Mouse (Mus musculus): ENCODE measurements around the gene Bbs7.
"Not testable (repeated sequence)": the region's sequence is repeated elsewhere in the genome, so short reads cannot be mapped to it uniquely, and the experiment has no call there.

Gene Bbs7

GRCm38 (mm10) chr3:36613202-36613907 lies at the start of gene Bbs7:
Bbs7 (minus strand) TSS chr3:36613477.
- DNase-seq (ENCODE audit: low spot score in 2 of 2): peak; percentile 70 to 78

GRCm38 (mm10) chr3:36645245-36645559 lies 31.9 kb upstream of the Bbs7 start:
- not testable (repeated sequence) for DNase-seq (ENCODE audit: low spot score in 2 of 2)

GRCm38 (mm10) chr3:36644554-36645244 lies 31.4 kb upstream of the Bbs7 start:
- no peak for DNase-seq (ENCODE audit: low spot score in 2 of 2)

GRCm38 (mm10) chr3:36643354-36643753 lies 30.1 kb upstream of the Bbs7 start:
- DNase-seq (ENCODE audit: low spot score in 2 of 2): no peak

GRCm38 (mm10) chr3:36642736-36643135 lies 29.5 kb upstream of the Bbs7 start:
- no peak for DNase-seq (ENCODE audit: low spot score in 2 of 2)

- DNase-seq (ENCODE audit: low spot score in 2 of 2): no peak
These were observed 27.5 kb upstream of the Bbs7 start for GRCm38 (mm10) chr3:36640787-36641186.

GRCm38 (mm10) chr3:36635449-36635848 lies 22.2 kb upstream of the Bbs7 start:
- no peak for DNase-seq (ENCODE audit: low spot score in 2 of 2)

- no peak for DNase-seq (ENCODE audit: low spot score in 2 of 2)
These were observed 13.5 kb upstream of the Bbs7 start for GRCm38 (mm10) chr3:36626803-36627202.

GRCm38 (mm10) chr3:36618181-36618580 lies 4.9 kb upstream of the Bbs7 start:
- DNase-seq (ENCODE audit: low spot score in 2 of 2): no peak

GRCm38 (mm10) chr3:36613908-36614255 lies 605 bp upstream of the Bbs7 start:
- no peak for DNase-seq (ENCODE audit: low spot score in 2 of 2)

GRCm38 (mm10) chr3:36612687-36613086 lies 590 bp downstream of the Bbs7 start:
- no peak for DNase-seq (ENCODE audit: low spot score in 2 of 2)

GRCm38 (mm10) chr3:36605894-36606783 lies 7.1 kb downstream of the Bbs7 start:
- no peak for DNase-seq (ENCODE audit: low spot score in 2 of 2)

GRCm38 (mm10) chr3:36599773-36600172 lies 13.5 kb downstream of the Bbs7 start:
- DNase-seq (ENCODE audit: low spot score in 2 of 2): not testable (repeated sequence)

- DNase-seq (ENCODE audit: low spot score in 2 of 2): no peak
These were observed 14.5 kb downstream of the Bbs7 start for GRCm38 (mm10) chr3:36598811-36599210.

GRCm38 (mm10) chr3:36571827-36572378 lies 41.4 kb downstream of the Bbs7 start, which contains the start of gene Ccna2:
Ccna2 (minus strand) TSS chr3:36572150.
- peak; percentile 98 for DNase-seq (ENCODE audit: low spot score in 2 of 2)

- DNase-seq (ENCODE audit: low spot score in 2 of 2): no peak
These were observed 41.9 kb downstream of the Bbs7 start for GRCm38 (mm10) chr3:36571361-36571826.

GRCm38 (mm10) chr3:36569836-36570235 lies 43.4 kb downstream of the Bbs7 start:
- no peak for DNase-seq (ENCODE audit: low spot score in 2 of 2)

GRCm38 (mm10) chr3:36563666-36564065 lies 49.6 kb downstream of the Bbs7 start:
- no peak for DNase-seq (ENCODE audit: low spot score in 2 of 2)

- DNase-seq (ENCODE audit: low spot score in 2 of 2): no peak
These were observed 53.7 kb downstream of the Bbs7 start for GRCm38 (mm10) chr3:36559606-36560005.

- DNase-seq (ENCODE audit: low spot score in 2 of 2): no peak
These were observed 55.7 kb downstream of the Bbs7 start for GRCm38 (mm10) chr3:36557601-36558000.

GRCm38 (mm10) chr3:36552406-36553047 lies 60.8 kb downstream of the Bbs7 start, which contains the start of gene Exosc9:
Exosc9 (plus strand) TSS chr3:36552606.
- peak; percentile 88 to 91 for DNase-seq (ENCODE audit: low spot score in 2 of 2)

Measured in natural killer cell, adult 2 months (primary cell).